Mouse (Mus musculus): ENCODE results near the gene Crb2.

The Crb2 gene

GRCm38 (mm10) chr2:37797046-37797445 is 21.0 kb downstream of the Crb2 start:
- no peak for DNase-seq (ENCODE audit: low spot score in 2 of 2)

DNA sequence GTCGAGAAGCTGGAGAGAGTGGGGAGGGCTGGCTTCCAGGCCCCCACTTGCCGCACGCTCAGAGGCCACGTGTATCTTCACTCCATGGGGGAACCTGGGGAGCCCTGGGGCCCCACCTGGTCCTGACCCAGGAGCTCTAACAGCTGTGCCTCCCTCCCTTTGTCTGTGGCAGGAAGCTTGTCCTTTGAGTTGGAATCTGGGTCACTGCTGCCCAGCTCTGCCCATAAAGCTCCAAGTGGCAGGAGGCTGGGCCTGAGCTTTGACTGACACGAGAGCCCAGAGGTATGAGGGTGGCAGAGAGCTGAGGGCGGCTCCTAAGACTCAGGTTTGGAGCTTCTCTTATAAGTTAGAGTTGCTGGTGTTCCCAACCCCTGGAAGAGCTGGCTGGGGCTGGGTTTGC is 23.1 kb downstream of the Crb2 start:
- DNase-seq (ENCODE audit: low spot score in 2 of 2): no peak

- no peak for DNase-seq (ENCODE audit: low spot score in 2 of 2)
Observed at GRCm38 (mm10) chr2:37801687-37802086, 25.6 kb downstream of the Crb2 start.

DNA sequence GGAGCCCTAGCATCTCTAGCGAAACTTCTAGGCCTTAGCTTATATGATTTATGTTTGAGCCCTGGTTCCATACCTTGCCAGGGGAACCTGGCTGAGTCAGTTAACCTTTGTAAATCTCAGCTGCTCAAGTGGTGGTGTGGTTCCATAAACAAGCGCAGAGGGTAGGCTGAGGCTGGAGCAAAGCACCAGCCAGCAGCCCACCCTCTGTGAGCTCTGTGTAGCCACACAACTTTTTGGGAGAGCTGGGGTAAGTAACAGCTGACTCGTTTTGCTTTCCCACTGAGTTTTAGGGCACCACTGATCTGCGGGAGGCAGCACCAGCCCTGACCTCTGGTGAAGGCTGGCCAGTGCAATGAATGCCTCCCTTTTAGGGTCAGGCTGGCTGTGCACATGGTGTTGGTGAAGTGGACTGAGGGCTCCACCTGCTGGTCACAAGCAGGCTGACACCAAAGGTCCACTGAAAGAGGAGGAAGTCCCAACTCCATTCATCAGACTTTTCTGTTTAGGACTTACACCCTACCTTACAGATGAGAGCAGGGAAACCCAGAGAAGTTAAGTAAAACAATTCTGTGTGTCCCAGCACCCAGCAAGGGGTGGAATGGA is 26.7 kb downstream of the Crb2 start:
- DNase-seq (ENCODE audit: low spot score in 2 of 2): peak; percentile 52 to 81

- DNase-seq (ENCODE audit: low spot score in 2 of 2): no peak
Observed at GRCm38 (mm10) chr2:37811682-37812081, 35.6 kb downstream of the Crb2 start.

GRCm38 (mm10) chr2:37812401-37812800 is 36.4 kb downstream of the Crb2 start:
- no peak for DNase-seq (ENCODE audit: low spot score in 2 of 2)

DNA sequence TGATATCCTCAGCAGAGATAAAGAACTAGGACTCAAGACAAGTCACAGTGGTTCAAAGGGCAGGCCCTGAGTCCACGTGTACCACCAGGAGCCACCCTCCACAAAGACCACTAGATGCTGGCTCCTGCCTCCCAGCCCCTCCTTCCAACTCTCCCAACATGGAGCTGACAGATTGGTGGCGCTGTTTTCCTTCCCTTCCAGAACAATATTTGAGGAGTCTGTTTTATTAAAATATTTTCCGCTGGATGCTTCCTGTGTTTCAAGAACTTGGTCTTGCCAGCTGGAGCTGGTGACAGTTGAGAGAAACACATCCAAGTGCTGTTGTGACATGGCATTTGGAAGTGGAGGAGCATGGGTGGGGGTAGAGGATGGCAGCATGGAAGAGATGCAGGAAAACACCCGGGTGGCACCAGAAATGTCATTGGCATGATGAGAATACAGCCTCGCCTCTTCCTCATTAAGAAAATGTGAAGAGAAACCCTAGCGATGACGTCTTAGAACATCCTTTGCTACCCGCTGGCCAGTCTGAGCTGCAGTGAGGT is 38.8 kb downstream of the Crb2 start:
- DNase-seq (ENCODE audit: low spot score in 2 of 2): no peak

- peak; percentile 57 to 84 for DNase-seq (ENCODE audit: low spot score in 2 of 2)
Observed at GRCm38 (mm10) chr2:37815676-37816075, 39.6 kb downstream of the Crb2 start.

- DNase-seq (ENCODE audit: low spot score in 2 of 2): no peak
Observed at GRCm38 (mm10) chr2:37818761-37819525, 42.9 kb downstream of the Crb2 start.

DNA sequence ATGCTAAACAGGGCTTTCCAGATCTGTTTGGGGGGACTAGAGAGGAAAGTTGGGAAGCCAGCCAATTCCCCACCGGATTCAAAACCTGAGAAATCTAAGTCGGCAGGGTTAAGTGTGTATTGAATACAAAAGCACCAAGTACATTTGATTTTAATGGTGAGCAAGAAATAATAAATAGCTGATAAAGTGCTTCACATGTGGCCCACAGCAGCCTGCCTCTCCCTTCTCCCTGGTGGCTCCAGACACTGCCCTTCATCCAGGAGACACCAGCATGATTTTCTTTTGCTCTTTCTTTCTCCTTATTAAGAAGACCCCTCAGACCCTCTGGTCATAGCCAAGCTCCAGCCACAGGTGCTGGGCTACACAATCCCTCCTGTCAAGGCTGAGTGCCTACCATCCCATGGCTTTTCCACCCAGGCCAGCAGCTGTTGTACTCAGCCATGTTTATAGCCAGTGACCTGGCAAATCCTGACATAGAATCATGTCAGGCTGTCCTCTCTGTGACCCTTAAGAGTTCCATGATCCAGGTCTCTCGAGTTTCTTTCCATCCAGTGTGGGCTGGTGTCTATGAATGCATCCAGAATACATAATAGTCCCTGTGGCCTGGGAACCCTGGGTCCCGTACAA is 43.6 kb downstream of the Crb2 start:
- DNase-seq (ENCODE audit: low spot score in 2 of 2): no peak

DNA sequence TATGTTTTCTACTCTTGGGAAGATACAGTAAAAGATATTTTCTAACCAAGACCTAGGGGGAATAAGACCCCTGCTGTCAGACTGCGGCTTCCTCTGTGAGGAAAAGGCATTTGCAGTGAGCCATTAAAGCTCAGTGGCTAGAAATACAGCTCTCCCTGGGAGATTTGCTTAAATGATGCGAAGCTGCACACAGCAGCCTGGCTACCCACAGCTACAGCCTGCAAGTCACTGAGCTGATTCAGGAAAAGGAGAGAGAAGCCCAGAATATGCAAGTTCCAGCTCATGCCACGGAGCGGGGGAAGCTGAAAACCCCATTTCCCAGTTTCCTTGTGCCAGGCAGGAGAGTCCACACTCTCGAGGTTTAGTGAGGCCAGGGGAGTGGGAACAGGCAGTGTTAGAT is 46.1 kb downstream of the Crb2 start:
- no peak for DNase-seq (ENCODE audit: low spot score in 2 of 2)

GRCm38 (mm10) chr2:37823826-37824225 is 47.8 kb downstream of the Crb2 start:
- DNase-seq (ENCODE audit: low spot score in 2 of 2): no peak

- DNase-seq (ENCODE audit: low spot score in 2 of 2): no peak
Observed at GRCm38 (mm10) chr2:37829758-37830275, 53.8 kb downstream of the Crb2 start.

GRCm38 (mm10) chr2:37832253-37832652 is 56.2 kb downstream of the Crb2 start:
- DNase-seq (ENCODE audit: low spot score in 2 of 2): no peak

DNA sequence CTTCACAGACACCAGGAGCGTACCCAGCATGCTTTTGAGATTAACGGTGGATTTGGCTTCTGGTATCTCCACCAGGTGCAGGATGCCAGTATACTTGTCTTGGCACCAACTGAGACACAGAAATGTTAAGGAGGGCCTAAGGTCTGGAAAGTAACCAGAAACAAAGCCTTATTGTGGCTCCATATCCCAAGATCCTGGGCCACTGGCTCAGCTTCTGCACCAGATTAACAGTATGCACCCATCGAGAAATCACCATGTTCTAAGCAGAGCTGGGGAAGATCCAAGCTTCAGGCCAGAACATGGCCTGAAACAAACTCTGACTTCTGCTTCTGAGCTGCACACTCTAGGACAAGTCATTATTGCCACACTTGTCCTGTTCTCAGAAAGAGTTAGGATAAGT is 60.9 kb downstream of the Crb2 start:
- no peak for DNase-seq (ENCODE audit: low spot score in 2 of 2)

GRCm38 (mm10) chr2:37837542-37837941 is 61.5 kb downstream of the Crb2 start:
- DNase-seq (ENCODE audit: low spot score in 2 of 2): no peak

GRCm38 (mm10) chr2:37838202-37838984 is 62.3 kb downstream of the Crb2 start:
- no peak for DNase-seq (ENCODE audit: low spot score in 2 of 2)

DNA sequence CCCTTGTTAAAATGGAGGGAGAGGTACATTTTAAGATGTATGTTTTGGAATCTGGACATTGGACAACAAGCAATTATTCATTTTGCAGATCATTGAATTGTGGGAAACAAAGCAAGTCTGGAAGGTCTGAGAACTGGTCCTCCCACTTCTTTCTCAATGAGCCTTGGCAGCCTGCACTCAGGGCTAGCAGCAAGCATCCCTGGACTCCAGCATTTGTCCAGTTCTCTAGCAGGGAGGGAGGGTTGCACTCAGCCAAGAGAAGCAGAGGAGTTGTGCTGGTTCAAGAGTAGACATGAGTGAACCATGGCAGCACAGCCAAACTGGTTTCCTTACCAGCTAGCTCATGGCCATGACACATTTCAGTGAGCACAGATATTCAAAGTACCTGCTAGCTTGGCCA is 63.9 kb downstream of the Crb2 start:
- DNase-seq (ENCODE audit: low spot score in 2 of 2): no peak

GRCm38 (mm10) chr2:37842151-37842569 is 66.1 kb downstream of the Crb2 start:
- no peak for DNase-seq (ENCODE audit: low spot score in 2 of 2)

GRCm38 (mm10) chr2:37842719-37843118 is 66.7 kb downstream of the Crb2 start:
- DNase-seq (ENCODE audit: low spot score in 2 of 2): no peak

Data from spleen, postnatal 4 days (tissue).